Mouse (Mus musculus) CH12.LX (cell line): ENCODE measurements around the gene Akap8. TPM values are rescaled to one million over a fixed set of nuclear protein-coding genes. Genes with fewer than 3 reads are reported as not detected.

Experiments
- DNase-seq: peaks from one replicate; pipeline ENCODE4 v3.0.0-alpha.2; 2013; ENCODE audit errors: extremely low read depth
- H3K27ac ChIP-seq: 2 replicates; pipeline ENCODE4 v1.5.1; 2012; ENCODE audit warnings: low read depth, mild to moderate bottlenecking, control low read depth, moderate library complexity; ENCODE audit not compliant: insufficient read depth
- H3K27me3 ChIP-seq: replicated peaks from 2 replicates; pipeline ENCODE3; 2012; ENCODE audit warnings: inconsistent platforms
- H3K36me3 ChIP-seq, 2 experiments: replicated peaks in 1 of 2; 2 replicates each; pipeline versions ENCODE3 to v1.6.1; 2012; ENCODE audit warnings: inconsistent platforms in 1 of 2, low read length in 1 of 2, mild to moderate bottlenecking in 1 of 2, mixed read lengths in 1 of 2, moderate library complexity in 1 of 2; ENCODE audit not compliant: control insufficient read depth in 1 of 2, insufficient read depth in 1 of 2
- H3K4me1 ChIP-seq, 2 experiments: 2 replicates each; pipeline ENCODE4 v1.6.1; 2012; ENCODE audit warnings: inconsistent platforms in 1 of 2, moderate library complexity in 1 of 2; ENCODE audit not compliant: insufficient read depth in 2 of 2, control insufficient read depth in 1 of 2
- H3K4me2 ChIP-seq: 2 replicates; pipeline ENCODE4 v1.6.1; 2012; ENCODE audit warnings: low read depth, mild to moderate bottlenecking, control low read depth; ENCODE audit not compliant: poor library complexity, insufficient read depth, severe bottlenecking
- H3K4me3 ChIP-seq, 3 experiments: fragments of 150-350 bp in 1 of 3; sonication (generic) in 1 of 3; replicated peaks in 1 of 3; 2 replicates each; pipeline versions ENCODE3 to v1.5.1; 2011 to 2012; ENCODE audit warnings: low read depth in 2 of 3, low read length in 2 of 3, mild to moderate bottlenecking in 2 of 3, moderate library complexity in 2 of 3, control low read depth in 1 of 3, improper control_type of control experiment in 1 of 3, inconsistent platforms in 1 of 3, mixed read lengths in 1 of 3; ENCODE audit not compliant: poor library complexity in 1 of 3
- H3K79me2 ChIP-seq: replicated peaks from 2 replicates; pipeline ENCODE4 v1.6.1; 2012; ENCODE audit warnings: mild to moderate bottlenecking, moderate library complexity; ENCODE audit not compliant: control insufficient read depth, poor library complexity, insufficient read depth, severe bottlenecking; ENCODE audit errors: extremely low read depth
- H3K9ac ChIP-seq: 2 replicates; pipeline ENCODE4 v1.6.1; 2012; ENCODE audit warnings: low read depth, mild to moderate bottlenecking, control low read depth, moderate library complexity; ENCODE audit not compliant: insufficient read depth
- H3K9me3 ChIP-seq: replicated peaks from 2 replicates; pipeline ENCODE3; 2012; ENCODE audit warnings: low read length, inconsistent platforms, mixed read lengths
- BHLHE40 ChIP-seq: IDR thresholded peaks from 2 replicates; pipeline ENCODE4 v1.6.1; 2011; ENCODE audit warnings: mild to moderate bottlenecking, low read depth, low read length, improper control_type of control experiment
- CHD1 ChIP-seq: IDR thresholded peaks from 2 replicates; pipeline ENCODE4 v1.6.1; 2012; ENCODE audit warnings: low read depth, low read length, improper control_type of control experiment, inconsistent platforms
- CHD2 ChIP-seq: IDR thresholded peaks from 2 replicates; pipeline ENCODE4 v1.6.1; 2011; ENCODE audit warnings: low read length, improper control_type of control experiment
- ELF1 ChIP-seq: IDR thresholded peaks from 2 replicates; pipeline ENCODE4 v1.6.1; 2014; ENCODE audit warnings: low read depth, mild to moderate bottlenecking, inconsistent platforms, low read length, improper control_type of control experiment
- HCFC1 ChIP-seq: IDR thresholded peaks from 2 replicates; pipeline ENCODE4 v1.6.1; 2012; ENCODE audit warnings: low read depth, mild to moderate bottlenecking, inconsistent platforms, low read length, improper control_type of control experiment
- JUN ChIP-seq: IDR thresholded peaks from 2 replicates; pipeline ENCODE4 v1.6.1; 2011; ENCODE audit warnings: low read depth, mild to moderate bottlenecking, low read length, improper control_type of control experiment, moderate library complexity; ENCODE audit not compliant: insufficient read depth
- KAT2A ChIP-seq: IDR thresholded peaks from 2 replicates; pipeline ENCODE4 v1.6.1; 2012; ENCODE audit warnings: low read length, improper control_type of control experiment, inconsistent platforms; ENCODE audit not compliant: insufficient replicate concordance
- MAX ChIP-seq: IDR thresholded peaks from 2 replicates; pipeline ENCODE4 v1.6.1; 2011; ENCODE audit warnings: low read length, improper control_type of control experiment
- POLR2A ChIP-seq: IDR thresholded peaks from 2 replicates; pipeline ENCODE4 v1.6.1; 2011; ENCODE audit warnings: low read depth, mild to moderate bottlenecking, improper control_type of control experiment, low read length
- RCOR1 ChIP-seq: conservative IDR thresholded peaks from 2 replicates; pipeline ENCODE4 v1.6.1; 2012; ENCODE audit warnings: low read depth, mild to moderate bottlenecking, inconsistent platforms, low read length, improper control_type of control experiment
- SMC3 ChIP-seq: IDR thresholded peaks from 2 replicates; pipeline ENCODE4 v1.6.1; 2011; ENCODE audit warnings: low read depth, low read length, improper control_type of control experiment
- USF1 ChIP-seq: IDR thresholded peaks from 2 replicates; pipeline ENCODE4 v1.6.1; 2014; ENCODE audit warnings: low read depth, mild to moderate bottlenecking, inconsistent platforms, low read length, improper control_type of control experiment
- ZKSCAN1 ChIP-seq: IDR thresholded peaks from 2 replicates; pipeline ENCODE4 v1.6.1; 2012; ENCODE audit warnings: low read depth, inconsistent platforms, low read length, improper control_type of control experiment, borderline replicate concordance
- dilution Hi-C: fragments of 300-500 bp; cut with MboI; formaldehyde crosslinking; loops from 2 replicates; pipeline ENCODE4 v1.14.3; 2020; ENCODE audit warnings: low sequenced_read_pairs; ENCODE audit not compliant: extremely low pct_unique_long_range_greater_than_20kb, extremely low pct_ligation_motif_present
- in situ Hi-C: fragments of 300-500 bp; cut with MboI; formaldehyde crosslinking; loops from 3 replicates; pipeline ENCODE4 v1.14.3; 2019; ENCODE audit warnings: low sequenced_read_pairs, low pct_ligation_motif_present, low pct_unique_long_range_greater_than_20kb, mixed read lengths
- polyA plus RNA-seq: library from polyadenylated mRNA; unstranded; fragments of >175 nt; gene quantifications from 2 replicates; pipeline ENCODE4 v1.2.1, GENCODE M21; 2012; ENCODE audit warnings: low read depth; ENCODE audit not compliant: insufficient read length
- total RNA-seq, 2 experiments: library from RNA; depleted of rRNA; stranded (reverse); fragments of 300-350 nt in 1 of 2; fragments of >200 nt in 1 of 2; gene quantifications; 2 replicates each; pipeline ENCODE4 v1.2.3; 2012 to 2014

Akap8 gene
- total and polyA plus RNA-seq, 3 experiments, result 62.5 to 146 (median 75.2) TPM

- Histone ChIP-seq H3K27ac (no peak overlapping the region), H3K4me3 (no peak overlapping the region), H3K79me2 (peaks cover 42% of the 10 kb centered on the region), H3K4me2 (no peak overlapping the region)
- dilution Hi-C loops, result no loop called here
- TF ChIP-seq SMC3, result no peak
- TF ChIP-seq, all 38 proteins: peak for 0
- no peak overlapping the region for H3K9ac ChIP-seq
- peaks cover 56 to 68% of the 10 kb centered on the region in 2 experiments for H3K36me3 ChIP-seq
- DNase-seq, result no peak
- in situ Hi-C loops, result no loop called here
- no peaks in the 10 kb centered on the region for H3K9me3 ChIP-seq
- no peaks in the 10 kb centered on the region for H3K27me3 ChIP-seq
- peaks cover 5 to 20% of the 10 kb centered on the region in 2 experiments; a peak in 3 of 4 replicates for H3K4me1 ChIP-seq
These were observed 4.0 kb downstream of the Akap8 start for GRCm38 (mm10) chr17:32317032-32317431.

- Histone ChIP-seq H3K27ac (no peak overlapping the region), H3K4me1 (peaks cover 5 to 16% of the 10 kb centered on the region in 2 experiments; a peak in 3 of 4 replicates), H3K9me3 (no peaks in the 10 kb centered on the region), H3K27me3 (no peaks in the 10 kb centered on the region), H3K4me2 (no peak overlapping the region), H3K9ac (no peak overlapping the region), H3K36me3 (peaks cover 70 to 82% of the 10 kb centered on the region in 2 experiments), H3K4me3 (no peak overlapping the region), H3K79me2 (peaks cover 42% of the 10 kb centered on the region)
- no peak for DNase-seq
- TF ChIP-seq SMC3, result no peak
- no peak for TF ChIP-seq RCOR1
- TF ChIP-seq CHD2, result no peak
- no peak for TF ChIP-seq MAX
- no peak for TF ChIP-seq BHLHE40
- dilution Hi-C loops (no loop called here), in situ Hi-C loops (no loop called here)
These were observed 5.5 kb downstream of the Akap8 start for GRCm38 (mm10) chr17:32315560-32315959.

DNA sequence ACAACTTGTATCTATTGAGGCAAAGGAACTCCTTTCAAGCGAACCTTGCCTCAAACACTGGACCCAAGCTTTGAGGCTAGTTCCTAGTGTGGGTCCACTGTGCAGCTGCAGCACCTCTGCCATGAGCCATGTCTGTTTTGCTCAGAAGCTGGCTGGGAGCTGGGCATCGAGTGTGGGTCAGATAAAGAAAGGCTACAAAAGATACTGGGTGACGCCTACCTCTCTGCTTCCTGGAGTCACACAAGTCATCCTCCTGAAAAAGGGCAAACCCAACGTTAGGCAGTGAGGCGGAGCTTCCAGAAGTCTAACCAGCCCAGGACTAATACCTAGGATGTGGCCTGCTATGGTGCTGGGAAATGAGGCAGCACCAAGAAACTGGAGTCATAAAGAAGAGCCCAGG is 7.1 kb downstream of the Akap8 start:
- no peak overlapping the region for H3K9ac ChIP-seq
- TF ChIP-seq USF1, result no peak
- TF ChIP-seq JUN, result no peak
- TF ChIP-seq RCOR1, result no peak
- no peak for TF ChIP-seq ELF1
- TF ChIP-seq CHD1, result no peak
- TF ChIP-seq POLR2A, result no peak
- TF ChIP-seq HCFC1, result no peak
- TF ChIP-seq ZKSCAN1, result no peak
- TF ChIP-seq KAT2A, result no peak
- no peak overlapping the region for H3K4me2 ChIP-seq
- H3K27me3 ChIP-seq, result no peaks in the 10 kb centered on the region
- dilution Hi-C loops (no loop called here), in situ Hi-C loops (no loop called here)
- H3K9me3 ChIP-seq, result no peaks in the 10 kb centered on the region
- H3K36me3 ChIP-seq, result peaks cover 86 to 99% of the 10 kb centered on the region in 2 experiments
- no peak overlapping the region for H3K27ac ChIP-seq
- H3K4me1 ChIP-seq, result peaks cover 0 to 11% of the 10 kb centered on the region in 2 experiments; a peak in 2 of 4 replicates
- H3K4me3 ChIP-seq, result no peak overlapping the region
- peaks cover 27% of the 10 kb centered on the region for H3K79me2 ChIP-seq
- DNase-seq, result no peak
